Mouse (Mus musculus): ENCODE data around the gene Eif6.

- TF ChIP-seq CTCF (IDR thresholded peaks at IDR 0.05; ENCODE audit: insufficient read depth, low read length) (no peak), POLR2A (IDR thresholded peaks at IDR 0.05; ENCODE audit: borderline replicate concordance, extremely low read depth, low read depth, low read length) (no peak)
Measured at GRCm38 (mm10) chr2:155816179-155816578, 10.5 kb downstream of the Eif6 start.

Measured in lung, adult 2 months (tissue).